Mouse (Mus musculus): ENCODE measurements around the gene Aplnr.

Aplnr gene

DNA sequence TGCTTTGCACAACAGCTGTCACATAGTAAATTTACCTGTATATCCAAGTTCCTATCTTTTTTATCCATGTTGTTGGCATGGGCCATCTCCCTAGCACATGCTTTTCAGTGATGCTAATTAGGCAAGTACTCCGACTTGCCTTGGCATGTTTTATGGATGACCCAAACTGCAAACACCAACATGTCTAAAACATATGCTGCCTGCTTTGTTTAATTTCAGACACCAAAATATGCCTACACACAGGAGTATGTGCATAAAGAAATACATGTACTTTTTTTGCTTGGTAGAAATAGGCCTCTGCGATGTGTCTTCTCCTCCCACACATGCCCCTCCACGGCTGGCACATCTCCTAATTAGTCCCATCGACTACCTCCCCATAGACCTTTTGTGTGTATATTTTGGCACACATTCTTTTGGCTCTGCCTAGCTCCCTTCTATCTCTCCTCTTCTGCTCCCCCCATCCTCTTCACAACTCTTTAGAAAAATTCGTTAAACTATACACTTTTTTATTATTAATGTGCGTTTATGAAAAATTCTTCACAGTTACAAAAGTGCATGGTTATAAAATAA lies 51.6 kb downstream of the Aplnr start:
- no peak for DNase-seq (ENCODE audit: low spot score)
